Mouse (Mus musculus) activated CD4-positive, CD25-positive, alpha-beta regulatory T cell, adult 4 months (primary cell): ENCODE data around the gene Best2. TPM values are rescaled to one million over a fixed set of nuclear protein-coding genes. Genes with fewer than 3 reads are reported as not detected.

Experiments
- ATAC-seq: one replicate; pipeline ENCODE4 v1.8.0; 2017
- polyA plus RNA-seq, 2 experiments: library from polyadenylated mRNA; unstranded; fragments of 100-300 nt; shearing (Covaris generic); gene quantifications; one replicate each; pipeline ENCODE4 v1.2.1; 2017

Best2 gene
- polyA plus RNA-seq, 2 experiments from 2014 or later: not detected

- no peak for ATAC-seq
These were observed 7.3 kb upstream of the Best2 start for GRCm38 (mm10) chr8:85021514-85022055.

DNA sequence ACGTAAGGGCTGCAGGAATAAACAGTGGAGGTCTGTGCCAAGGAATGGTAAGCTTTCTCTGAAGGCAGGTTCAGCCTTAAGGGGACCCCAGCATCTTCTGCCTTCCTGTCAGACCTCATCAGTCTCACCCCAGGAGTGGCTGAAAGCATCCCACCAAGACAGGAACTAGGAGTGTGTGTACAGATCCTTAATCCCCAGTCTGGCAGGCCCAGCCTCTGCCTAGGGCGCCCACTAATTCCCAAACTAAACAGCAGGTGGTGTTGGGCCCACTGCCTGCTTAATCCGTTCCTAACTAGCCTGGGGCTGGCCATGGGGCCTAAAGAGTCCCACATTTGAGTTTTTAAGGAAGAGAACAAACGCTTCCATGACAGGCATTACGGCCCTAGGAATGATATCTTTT, 2.9 kb upstream of the Best2 start:
- ATAC-seq: no peak

GRCm38 (mm10) chr8:85016724-85017123, 2.4 kb upstream of the Best2 start:
- ATAC-seq: no peak

DNA sequence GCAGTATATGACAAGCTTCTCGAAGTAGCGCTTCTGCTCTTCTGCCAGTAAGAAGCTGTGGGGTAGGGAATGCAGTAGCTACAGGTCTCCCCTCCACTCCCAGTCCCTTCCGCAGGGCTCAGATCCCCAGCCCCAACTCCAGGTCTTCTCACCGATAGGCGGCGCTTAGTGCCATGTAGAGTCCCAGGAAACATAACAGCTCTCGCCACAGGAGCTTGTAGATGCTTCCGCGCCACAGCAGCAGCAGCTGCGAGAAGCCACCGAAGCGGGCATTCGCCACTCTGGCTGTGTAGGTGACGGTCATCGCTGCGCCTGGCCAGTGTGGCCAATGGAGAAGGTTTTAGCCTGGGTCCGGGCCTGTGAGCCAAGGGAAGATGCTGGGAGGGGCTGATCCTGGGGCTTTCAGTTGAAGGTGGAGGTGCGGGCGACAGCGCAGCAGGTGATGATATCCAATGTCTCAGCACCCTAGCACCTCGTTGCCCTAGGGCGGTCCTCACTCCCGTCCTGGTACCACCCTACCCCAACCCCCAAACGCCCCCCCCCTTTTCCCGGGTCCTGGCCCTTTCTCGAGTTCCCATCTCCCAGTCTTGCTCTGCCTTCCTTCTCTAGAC, 996 bp downstream of the Best2 start:
- ATAC-seq: peak; percentile 89

DNA sequence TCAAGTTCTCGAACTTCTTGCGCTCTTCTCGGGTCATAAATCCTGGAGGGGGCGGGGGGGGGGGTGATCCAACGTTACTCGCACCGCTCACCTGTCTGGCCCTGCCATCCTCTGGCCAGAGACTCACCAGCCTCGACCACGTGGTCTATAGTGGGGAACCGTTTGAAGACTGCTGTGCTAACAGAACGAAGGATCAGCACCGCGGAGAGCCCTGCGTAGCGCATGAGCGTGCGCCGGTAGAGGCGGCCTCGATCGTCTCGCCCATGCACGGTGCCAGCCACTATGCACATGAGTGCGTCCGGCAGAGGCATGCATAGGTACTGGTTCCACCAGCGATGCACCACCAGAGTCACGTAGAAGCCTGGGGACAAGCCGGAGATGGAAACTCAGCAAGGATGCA, 3.1 kb downstream of the Best2 start:
- no peak for ATAC-seq

- ATAC-seq: no peak
These were observed 6.6 kb downstream of the Best2 start for GRCm38 (mm10) chr8:85007686-85008085.

- ATAC-seq: peak; percentile 97
These were observed 16.6 kb downstream of the Best2 start for GRCm38 (mm10) chr8:84997649-84998295.

- ATAC-seq: no peak
These were observed 17.4 kb downstream of the Best2 start for GRCm38 (mm10) chr8:84996978-84997377.

GRCm38 (mm10) chr8:84995680-84996079, 18.7 kb downstream of the Best2 start:
- ATAC-seq: no peak

- ATAC-seq: no peak
These were observed 20.0 kb downstream of the Best2 start for GRCm38 (mm10) chr8:84994375-84994774.

DNA sequence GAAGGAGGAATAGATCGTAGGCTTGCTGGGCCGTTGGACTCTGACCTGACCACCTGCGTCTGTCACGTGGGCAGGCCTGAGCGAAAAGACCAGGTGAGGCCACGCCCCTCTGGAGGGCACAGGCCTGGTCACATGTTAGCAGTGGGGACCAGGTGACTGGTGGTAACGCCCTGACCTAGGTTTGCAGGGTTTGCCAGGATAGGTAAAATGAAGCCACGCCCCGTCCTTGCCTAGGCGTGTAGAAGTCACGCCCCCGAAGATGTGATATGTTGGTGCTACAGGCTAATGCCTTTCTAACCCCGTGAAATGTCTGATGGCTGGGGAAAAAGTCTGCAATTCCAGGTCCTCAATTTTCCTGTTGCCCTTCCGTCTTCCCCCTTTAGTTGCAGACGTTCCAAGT, 23.5 kb downstream of the Best2 start:
- no peak for ATAC-seq

- peak; percentile 65 for ATAC-seq
These were observed 24.0 kb downstream of the Best2 start, which contains the start of gene Hook2 for GRCm38 (mm10) chr8:84990349-84990748. Gene Hook2 (plus strand): TSS chr8:84990603.

DNA sequence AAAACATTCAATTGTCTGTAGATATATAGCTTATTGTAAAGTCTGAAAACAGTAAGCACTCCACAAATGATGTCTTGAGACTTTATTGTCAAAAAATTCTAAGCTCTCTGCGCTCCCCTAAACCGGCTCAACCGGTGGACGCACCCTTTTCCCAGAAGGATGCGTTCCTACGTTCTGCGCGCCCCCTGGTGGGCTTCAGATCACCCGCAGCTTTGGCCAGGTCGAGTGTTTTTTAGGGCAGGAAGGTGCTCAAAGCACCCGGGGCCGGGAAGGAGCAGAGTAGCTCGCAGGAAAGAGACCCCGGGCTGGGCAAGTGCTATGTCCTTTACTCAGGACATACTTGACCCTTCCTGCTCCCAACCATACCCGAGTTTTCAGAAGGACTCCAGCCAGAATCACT, 24.5 kb downstream of the Best2 start:
- ATAC-seq: no peak

GRCm38 (mm10) chr8:84989311-84989731, 25.0 kb downstream of the Best2 start:
- ATAC-seq: no peak

GRCm38 (mm10) chr8:84987903-84988302, 26.4 kb downstream of the Best2 start:
- no peak for ATAC-seq

GRCm38 (mm10) chr8:84987388-84987787, 26.9 kb downstream of the Best2 start:
- ATAC-seq: no peak

DNA sequence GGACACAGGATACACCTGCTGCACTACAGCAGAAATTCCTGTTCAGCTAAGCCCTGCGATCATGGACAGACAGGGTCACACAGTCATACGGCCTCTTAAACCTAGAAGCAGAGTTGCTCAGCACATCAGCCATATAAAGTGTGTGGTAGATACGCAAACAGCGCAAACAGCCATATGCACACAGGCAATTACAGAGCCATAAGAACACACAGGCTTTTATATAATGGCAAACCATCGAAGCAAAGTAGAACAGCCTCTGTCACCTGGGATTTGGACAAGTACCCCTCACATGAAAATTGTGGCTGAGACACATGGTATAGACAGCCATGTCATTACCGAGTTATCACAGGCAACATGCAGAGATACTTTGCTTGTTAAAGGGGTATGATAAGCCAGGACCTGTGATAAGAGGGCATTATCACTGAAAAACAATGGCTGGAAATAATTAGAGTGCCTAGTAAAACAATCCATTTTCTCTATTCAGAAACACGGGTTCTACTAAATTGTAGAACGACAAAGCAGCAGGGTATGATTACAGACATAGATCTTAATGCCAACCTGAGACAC, 27.9 kb downstream of the Best2 start:
- ATAC-seq: no peak

GRCm38 (mm10) chr8:84985684-84986378, 28.5 kb downstream of the Best2 start:
- ATAC-seq: peak; percentile 60

GRCm38 (mm10) chr8:84985049-84985683, 29.2 kb downstream of the Best2 start:
- peak; percentile 1 for ATAC-seq

GRCm38 (mm10) chr8:84984294-84985048, 29.9 kb downstream of the Best2 start:
- ATAC-seq: no peak

DNA sequence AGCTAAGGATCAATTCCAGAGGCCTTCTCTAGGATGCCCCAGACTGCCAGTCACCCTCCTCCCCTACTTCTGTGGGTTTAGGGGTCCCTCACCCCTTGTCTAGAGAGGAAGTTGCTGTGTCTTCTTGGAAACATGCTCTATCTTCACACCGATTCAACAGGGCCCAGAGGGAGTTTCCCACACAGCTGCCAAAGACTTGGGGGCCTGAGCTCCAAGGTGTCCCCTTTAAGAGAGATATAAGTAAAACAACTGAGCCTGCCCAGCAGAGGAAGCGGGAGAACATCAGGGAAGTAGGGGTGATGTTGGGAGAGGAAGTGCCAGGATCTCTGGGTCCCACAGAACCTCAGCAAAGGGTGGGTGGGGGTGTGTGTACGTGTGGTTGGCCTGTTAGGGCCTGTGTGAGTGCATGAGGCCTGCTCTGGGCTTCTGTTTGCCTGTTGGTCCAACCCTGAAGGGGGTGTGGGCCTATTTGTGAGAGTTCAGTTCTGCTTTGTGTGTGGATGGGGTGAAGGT, 31.8 kb downstream of the Best2 start:
- no peak for ATAC-seq
